Mouse (Mus musculus) lung, postnatal 4 days (tissue): ENCODE measurements at regions not wholly inside any gene's neighbourhood (a gene's known extent, or its start where the extent isn't known, plus 50 kb on each side); places are given as distances from the start of the nearest gene placed in this dataset.

Experiments used
- DNase-seq, 2 experiments: peaks; one replicate each; pipeline ENCODE4 v3.0.0; 2021

- DNase-seq = peak; percentile 42 to 44
Measured at GRCm38 (mm10) chr9:61669729-61670520, 244.4 kb downstream of the Rplp1 start.

DNA sequence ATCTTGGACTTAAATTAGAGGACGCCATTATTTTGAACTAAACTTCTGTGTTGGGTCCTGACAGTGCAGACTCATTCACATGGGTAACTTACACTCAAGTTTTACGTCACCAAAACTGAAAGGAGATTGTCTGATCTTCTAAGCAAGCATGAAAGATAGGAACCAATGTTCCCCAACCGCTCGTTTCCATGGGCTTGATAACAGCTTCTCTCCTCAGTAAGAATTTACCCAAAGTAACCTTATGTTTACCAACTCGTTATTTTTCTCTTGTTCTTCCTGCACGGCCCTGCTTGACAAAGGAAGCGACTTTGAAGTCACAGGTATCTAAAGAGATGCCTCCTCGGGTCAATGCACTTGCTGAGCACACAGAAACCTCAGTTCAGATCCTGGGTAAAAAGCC, 245.6 kb downstream of the Rplp1 start:
- DNase-seq = no peak

- DNase-seq = no peak
Measured at GRCm38 (mm10) chr9:61668157-61668697, 246.1 kb downstream of the Rplp1 start.

GRCm38 (mm10) chr9:61667453-61668074, 246.8 kb downstream of the Rplp1 start:
- no peak for DNase-seq

DNA sequence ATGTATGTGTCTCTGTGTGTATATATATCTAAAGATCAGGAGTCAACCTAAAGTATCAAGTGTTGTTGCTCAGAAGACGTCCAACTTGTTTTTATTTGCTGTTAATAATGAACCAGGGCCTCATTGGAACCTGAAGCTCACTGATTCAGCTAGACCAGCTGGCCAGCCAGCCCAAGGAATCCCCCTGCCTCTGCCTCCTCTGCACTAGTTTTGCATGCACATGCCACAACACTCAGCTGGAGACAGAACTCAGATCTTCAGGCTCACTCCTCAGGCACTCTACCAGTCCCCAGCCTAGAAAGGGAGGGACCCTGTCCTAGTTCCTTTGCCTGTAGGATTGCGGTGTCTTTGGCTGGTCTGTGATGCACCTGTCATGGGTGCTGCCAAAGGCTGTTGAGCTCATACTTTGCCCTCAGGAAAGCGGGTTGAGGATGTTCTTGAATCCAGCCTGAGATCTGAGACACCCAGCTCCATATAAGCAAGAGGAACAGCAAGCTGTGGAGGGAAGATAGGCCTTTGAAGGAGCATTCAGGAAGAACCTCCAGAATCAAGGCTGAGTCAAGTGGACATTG, 247.5 kb downstream of the Rplp1 start:
- DNase-seq = no peak

DNA sequence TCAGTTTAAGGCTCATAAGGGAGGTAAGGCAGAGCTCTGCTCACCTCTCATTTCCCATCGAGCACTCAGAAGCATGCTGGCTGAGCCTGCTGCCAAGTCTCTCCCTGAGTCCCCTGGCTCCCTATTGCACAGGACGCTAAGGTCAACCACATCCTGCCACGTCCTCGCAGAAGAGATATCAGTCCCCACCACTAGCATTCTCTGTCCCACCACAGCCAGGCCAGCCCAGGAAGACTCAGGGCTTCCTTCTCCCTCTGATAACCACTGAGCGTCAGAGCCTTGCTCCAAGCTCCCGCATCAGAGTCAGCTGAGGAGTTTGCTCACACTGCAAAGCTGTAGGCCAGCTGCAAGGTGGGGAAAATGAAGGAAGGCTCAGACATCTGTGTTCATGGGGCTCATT, 248.2 kb downstream of the Rplp1 start:
- DNase-seq = no peak

GRCm38 (mm10) chr9:61665254-61665653, 249.1 kb downstream of the Rplp1 start:
- DNase-seq = no peak

DNA sequence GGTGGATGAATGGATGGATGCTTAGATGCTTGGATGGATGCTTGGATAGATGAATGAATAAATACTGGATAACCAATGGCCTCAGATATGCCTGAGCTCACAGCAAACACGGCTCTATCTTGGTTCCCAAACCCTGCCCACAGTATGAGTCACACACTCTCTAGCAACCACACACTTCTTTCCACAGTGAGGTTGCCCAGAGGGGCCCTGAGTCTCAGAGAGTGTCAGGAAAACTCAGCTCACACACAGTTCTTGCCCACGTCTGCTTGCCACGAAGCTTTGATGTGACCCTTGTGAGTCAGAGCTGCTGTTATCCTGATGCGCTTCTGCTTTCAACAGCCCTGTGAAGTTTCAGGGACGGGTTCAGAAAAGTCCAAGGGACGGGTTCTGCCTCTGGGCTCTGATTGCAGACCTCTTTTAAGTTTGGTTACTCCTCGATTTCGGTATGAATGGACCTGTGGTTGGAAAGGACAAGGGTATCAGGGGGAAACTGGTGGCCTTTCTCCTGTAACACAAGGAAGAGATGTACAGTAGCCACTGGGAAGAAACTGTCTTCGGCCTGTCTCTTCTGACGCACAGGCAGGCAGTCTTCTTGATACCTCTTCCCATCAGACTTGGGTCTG, 250.2 kb downstream of the Rplp1 start:
- DNase-seq = no peak

GRCm38 (mm10) chr9:61662055-61663028, 252.0 kb downstream of the Rplp1 start:
- DNase-seq = no peak

DNA sequence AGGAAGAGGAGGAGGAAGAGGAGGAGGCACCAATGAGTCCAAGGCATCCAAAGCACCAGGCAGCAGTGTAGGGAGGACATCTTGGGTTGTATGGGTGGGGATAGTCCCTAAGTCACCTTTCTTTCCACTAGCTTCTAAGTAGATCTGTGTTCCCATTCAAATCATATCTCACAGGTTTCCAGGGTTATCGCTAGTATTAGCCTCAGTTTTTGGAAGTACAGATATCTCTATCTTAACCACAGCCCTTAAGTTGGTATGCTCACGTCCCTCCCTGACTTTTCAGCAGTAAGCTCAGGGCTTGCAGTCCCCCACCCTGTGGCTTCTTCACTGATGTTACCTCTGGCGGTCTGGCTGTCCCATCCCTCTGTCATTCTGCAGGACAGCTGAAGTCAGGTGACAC, 254.2 kb downstream of the Rplp1 start:
- no peak for DNase-seq

DNA sequence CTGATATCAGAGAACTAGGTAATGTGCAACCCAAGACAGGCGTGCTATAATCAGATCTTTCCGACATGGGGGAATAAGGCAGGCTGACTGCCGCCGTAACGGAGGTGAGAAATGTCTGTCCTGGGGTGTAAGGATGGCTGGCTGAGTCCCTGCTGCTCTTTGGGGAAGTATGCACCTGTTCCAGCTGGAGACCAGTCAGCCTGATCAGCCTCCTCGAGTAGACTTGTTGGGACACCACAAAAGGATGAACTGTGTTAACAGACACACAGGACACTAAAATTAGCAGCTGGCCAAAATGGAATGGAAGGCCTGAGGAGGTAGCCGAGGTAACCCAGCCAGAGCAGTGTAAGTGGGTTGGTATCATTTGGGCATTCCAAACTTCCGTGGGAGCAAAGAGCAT, 256.3 kb downstream of the Rplp1 start:
- no peak for DNase-seq

DNA sequence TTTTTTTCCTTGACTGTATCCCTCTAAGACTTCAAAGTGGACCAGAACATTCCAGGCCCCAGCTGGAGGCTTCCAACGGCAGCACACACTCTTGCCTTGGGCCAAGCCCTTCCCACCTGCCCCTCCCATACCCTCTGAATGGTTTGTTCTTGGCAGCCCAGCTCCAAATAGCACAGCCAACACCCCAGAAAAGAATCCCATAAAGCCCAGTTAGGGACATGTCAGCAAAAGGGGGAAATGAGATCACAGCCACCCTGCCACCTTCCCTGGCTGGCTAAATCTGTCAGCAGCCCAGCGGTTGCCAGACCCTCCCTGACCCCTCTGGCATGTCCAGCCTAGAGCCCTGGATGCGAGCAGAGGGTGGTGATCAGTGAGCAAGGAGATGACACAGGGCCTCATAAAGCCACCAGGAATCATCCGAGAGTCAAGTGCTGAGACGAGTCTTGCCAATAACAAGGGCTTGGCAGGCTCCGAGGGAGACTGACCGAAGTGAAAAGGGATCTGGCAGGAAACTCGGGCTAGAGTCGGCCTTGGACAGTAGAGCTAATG, 258.8 kb downstream of the Rplp1 start:
- DNase-seq = peak; percentile 62 to 89

DNA sequence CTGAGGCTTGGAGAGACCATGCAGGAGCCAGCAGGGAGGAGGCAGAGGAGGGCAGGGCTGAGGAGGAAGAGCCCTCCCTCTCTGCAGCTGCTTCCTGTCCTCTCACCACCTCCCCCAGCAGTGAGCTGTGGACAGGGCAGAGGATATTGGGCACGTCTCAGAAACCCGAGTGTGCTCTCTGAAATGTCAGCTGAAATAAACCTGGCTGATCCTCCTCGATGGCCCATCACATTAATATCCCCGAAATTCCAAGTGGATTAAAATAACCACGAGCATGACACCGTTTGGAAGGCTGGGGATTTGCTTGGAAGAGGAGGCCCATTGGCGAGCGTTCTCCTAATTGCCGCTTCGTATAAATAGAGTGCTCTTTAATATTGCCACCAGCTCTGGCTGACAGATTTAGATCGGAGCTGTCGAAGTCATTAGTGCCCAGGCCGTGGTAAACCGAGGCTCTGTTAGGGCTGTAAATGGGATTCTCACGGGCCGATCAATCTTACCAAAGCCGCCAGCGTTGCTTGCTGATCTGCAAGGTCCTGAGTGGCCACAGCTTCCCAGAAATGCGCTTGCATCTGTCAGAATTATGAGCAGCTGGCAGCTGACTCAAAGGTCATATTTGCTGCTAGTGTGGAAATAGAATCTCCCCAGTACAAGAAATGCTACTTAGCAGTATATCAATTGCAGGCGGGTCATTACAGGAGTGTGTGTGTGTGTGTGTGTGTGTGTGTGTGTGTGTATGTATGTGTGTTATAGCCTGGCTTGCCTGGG, 268.5 kb downstream of the Rplp1 start:
- DNase-seq = peak; percentile 21 to 60

DNA sequence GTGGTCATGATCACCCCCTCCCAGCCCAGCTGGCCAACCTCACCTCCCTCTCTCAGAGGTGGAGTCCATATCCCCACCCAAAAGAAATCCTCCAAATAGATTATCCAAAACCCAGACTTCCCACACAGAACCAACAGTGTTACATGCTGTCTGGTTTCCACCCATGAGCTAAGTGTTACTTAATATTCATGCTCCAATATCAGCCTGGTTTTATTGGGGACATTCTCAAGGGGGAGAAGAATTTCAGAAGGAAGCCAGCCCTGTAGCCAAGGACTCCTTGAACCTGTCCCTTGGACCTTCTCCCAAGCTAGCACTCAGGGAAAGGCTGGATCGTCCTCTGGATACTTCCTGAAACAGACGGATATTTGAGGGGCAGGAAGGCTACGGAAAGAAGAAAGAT, 268.6 kb downstream of the Tle3 start:
- no peak for DNase-seq

- DNase-seq = no peak
Measured at GRCm38 (mm10) chr9:61638908-61639307, 266.7 kb downstream of the Tle3 start.

GRCm38 (mm10) chr9:61633936-61634335, 261.8 kb downstream of the Tle3 start:
- DNase-seq = no peak

- DNase-seq = no peak
Measured at GRCm38 (mm10) chr9:61632602-61633001, 260.4 kb downstream of the Tle3 start.

DNA sequence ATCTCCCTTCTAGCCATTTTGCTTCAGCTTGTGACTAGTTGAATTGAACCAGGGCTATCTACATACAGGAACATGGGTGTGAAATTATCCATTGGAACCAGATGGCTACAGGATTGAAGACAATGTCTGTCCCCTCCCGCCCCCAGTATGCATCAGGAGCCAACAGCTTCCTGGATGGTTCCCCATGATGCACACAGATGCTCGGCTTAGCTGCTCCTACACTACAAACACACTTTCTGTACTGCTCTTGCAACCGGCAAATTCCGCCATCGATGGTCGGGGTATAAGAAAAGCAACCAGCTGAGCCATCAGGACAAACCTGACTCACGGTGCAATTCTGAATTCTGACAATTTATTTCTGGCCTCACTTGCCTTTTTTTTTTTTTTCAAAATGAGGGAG, 258.9 kb downstream of the Tle3 start:
- no peak for DNase-seq

DNA sequence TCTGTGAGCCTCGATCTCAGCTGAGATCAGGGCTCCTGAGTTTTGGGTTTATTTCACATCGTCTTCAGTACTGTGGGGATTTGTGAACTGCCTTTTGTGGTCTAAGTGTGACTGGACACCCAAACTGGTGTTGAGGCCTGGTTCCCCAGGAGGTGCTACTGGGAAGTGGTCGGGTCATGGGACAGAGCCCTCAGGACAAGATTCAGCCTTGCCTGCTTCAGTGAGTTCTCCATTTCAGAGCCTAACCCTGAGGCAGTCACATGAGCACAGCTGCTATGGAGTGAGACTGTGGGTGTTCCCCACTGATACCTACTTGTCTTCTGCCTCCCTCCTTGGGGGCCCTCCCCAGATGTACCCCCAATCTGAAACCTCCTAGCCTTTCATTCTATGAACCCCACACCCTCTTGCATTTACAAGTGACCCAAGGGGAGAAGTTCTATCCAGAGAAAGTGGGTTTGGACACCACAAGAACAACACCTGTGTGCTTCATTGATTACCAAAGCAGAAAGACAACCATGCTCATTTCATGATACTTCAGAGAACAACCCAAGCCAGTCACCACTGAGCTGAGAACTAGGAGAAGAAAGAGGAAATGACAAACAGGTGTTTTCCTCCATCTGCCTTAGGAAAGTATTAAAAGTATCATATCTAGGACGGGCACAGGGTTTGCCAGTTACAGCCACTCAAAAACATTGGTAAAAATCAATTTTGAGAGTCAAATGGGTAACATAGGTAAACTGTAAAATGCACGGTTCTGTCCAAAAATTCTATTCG, 255.8 kb downstream of the Tle3 start:
- DNase-seq = no peak

- DNase-seq = no peak
Measured at GRCm38 (mm10) chr9:61622933-61623332, 250.8 kb downstream of the Tle3 start.
